Mouse (Mus musculus) lung, embryonic 14.5 days (tissue): ENCODE results near the gene Fyb2. TPM values are rescaled to one million over a fixed set of nuclear protein-coding genes. Genes with fewer than 3 reads are reported as not detected.

ENCODE experiments used
- ATAC-seq: fragments of 200-750 bp; cut with Nextera tagmentation; 2 replicates; pipeline ENCODE4 v1.8.0; 2017; ENCODE audit warnings: mild to moderate bottlenecking, moderate TSS enrichment, moderate library complexity; ENCODE audit not compliant: insufficient read depth
- DNase-seq: peaks from one replicate; pipeline ENCODE4 v3.0.0-alpha.2; 2015
- H3K27ac ChIP-seq: fragments of 300-500 bp; sonication (generic); 2 replicates; pipeline ENCODE4 v1.5.1; 2014; ENCODE audit warnings: low read depth, mild to moderate bottlenecking, moderate library complexity
- H3K27me3 ChIP-seq: fragments of 300-500 bp; sonication (generic); 2 replicates; pipeline ENCODE4 v1.6.1; 2014; ENCODE audit warnings: low read length, control low read depth; ENCODE audit not compliant: insufficient read depth
- H3K36me3 ChIP-seq: fragments of 300-500 bp; sonication (generic); 2 replicates; pipeline ENCODE4 v1.6.1; 2014; ENCODE audit warnings: control low read depth; ENCODE audit not compliant: insufficient read depth
- H3K4me1 ChIP-seq: fragments of 300-500 bp; sonication (generic); 2 replicates; pipeline ENCODE4 v1.6.1; 2014; ENCODE audit warnings: antibody characterized with exemption, control low read depth; ENCODE audit not compliant: insufficient read depth
- H3K4me2 ChIP-seq: fragments of 300-500 bp; sonication (generic); 2 replicates; pipeline ENCODE4 v1.6.1; 2014; ENCODE audit warnings: mild to moderate bottlenecking
- H3K4me3 ChIP-seq: fragments of 300-500 bp; sonication (generic); 2 replicates; pipeline ENCODE4 v1.5.1; 2014; ENCODE audit warnings: low read depth, low read length
- H3K9ac ChIP-seq: fragments of 300-500 bp; sonication (generic); 2 replicates; pipeline ENCODE4 v1.6.1; 2014
- H3K9me3 ChIP-seq: fragments of 300-500 bp; sonication (generic); 2 replicates; pipeline ENCODE4 v1.6.1; 2016; ENCODE audit warnings: low read depth, low read length, control low read depth
- CTCF ChIP-seq: IDR thresholded peaks from 2 replicates; pipeline ENCODE4 v1.5.1; 2016; ENCODE audit warnings: antibody characterized with exemption, low read depth
- WGBS: fragments of 180-500 bp; shearing (Covaris S2); extraction: QIAGEN DNeasy Blood & Tissue Kit; methylation state at CpG from one replicate; pipeline ENCODE4 v1.1.7; 2014; 5-methylcytosine and 5-hydroxymethylcytosine counted together
- polyA plus RNA-seq: library from polyadenylated mRNA; unstranded; fragments of >200 nt; fragmentation: Nextera tagmentation; extraction: Ambion mirVana; gene quantifications from 2 replicates; pipeline ENCODE4 v1.2.1, GENCODE M21; 2014

Gene Fyb2
- polyA plus RNA-seq, 1 experiment from 2014 or later, result not detected

GRCm38 (mm10) chr4:104914711-104915247, 1.5 kb downstream of the Fyb2 start:
- no peak for ATAC-seq
- Histone ChIP-seq H3K27ac (no peak overlapping the region), H3K27me3 (no peaks in the 10 kb centered on the region), H3K4me3 (no peak overlapping the region), H3K9ac (no peak overlapping the region), H3K4me1 (no peaks in the 10 kb centered on the region), H3K4me2 (no peak overlapping the region), H3K36me3 (no peaks in the 10 kb centered on the region), H3K9me3 (no peaks in the 10 kb centered on the region)
- WGBS, result 56% methylated on average over 6 of the region's 6 CpGs
- TF ChIP-seq CTCF, result no peak
- DNase-seq, result no peak

DNA sequence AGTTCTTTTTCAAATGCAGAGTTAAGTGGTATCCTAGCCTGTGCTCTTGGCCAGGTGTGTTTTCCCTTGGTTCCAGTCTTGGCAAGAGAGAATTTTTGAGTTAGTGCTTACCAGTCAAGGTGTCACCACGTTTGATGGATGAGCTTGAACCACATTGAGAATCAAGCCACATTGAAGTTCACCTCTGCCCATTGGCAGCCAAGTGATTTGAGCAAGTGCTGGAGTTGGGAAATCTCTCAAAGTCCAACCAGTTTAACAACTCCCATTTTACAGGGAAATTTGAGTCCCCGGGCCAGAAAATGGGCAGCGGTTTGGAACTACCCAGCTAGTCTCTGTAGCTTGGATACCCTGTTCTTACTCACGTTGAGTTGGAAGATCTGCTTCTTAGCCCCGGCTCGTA, 4.8 kb downstream of the Fyb2 start:
- Histone ChIP-seq H3K4me2 (no peak overlapping the region), H3K36me3 (no peaks in the 10 kb centered on the region), H3K4me3 (no peak overlapping the region), H3K27ac (no peak overlapping the region), H3K27me3 (no peaks in the 10 kb centered on the region), H3K9me3 (no peaks in the 10 kb centered on the region), H3K4me1 (no peaks in the 10 kb centered on the region), H3K9ac (no peak overlapping the region)
- WGBS, result 79% methylated on average over 6 of the region's 6 CpGs
- no peak for TF ChIP-seq CTCF
- DNase-seq, result no peak
- ATAC-seq, result no peak

DNA sequence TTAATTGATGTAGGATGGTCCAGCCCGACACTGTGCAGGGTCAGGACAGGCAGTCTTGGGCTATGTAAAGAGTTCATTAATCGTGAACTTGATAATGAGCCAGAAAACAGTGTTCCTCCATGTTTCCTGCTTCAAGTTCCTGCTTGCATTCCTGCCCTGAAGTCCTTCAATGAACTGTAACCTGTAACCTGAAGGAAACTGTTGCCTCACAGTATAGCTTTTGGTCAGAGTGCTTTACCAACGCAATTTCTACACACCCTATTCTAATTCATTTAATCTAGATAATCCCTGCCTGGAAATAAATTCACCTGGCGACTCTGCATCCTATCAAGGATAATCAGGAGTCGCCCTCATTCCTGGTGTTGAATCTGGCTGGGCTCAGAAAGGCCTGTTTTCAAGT, 12.1 kb downstream of the Fyb2 start:
- H3K36me3 ChIP-seq, result no peaks in the 10 kb centered on the region
- 84% methylated on average over 5 of the region's 5 CpGs for WGBS
- TF ChIP-seq CTCF, result no peak

DNA sequence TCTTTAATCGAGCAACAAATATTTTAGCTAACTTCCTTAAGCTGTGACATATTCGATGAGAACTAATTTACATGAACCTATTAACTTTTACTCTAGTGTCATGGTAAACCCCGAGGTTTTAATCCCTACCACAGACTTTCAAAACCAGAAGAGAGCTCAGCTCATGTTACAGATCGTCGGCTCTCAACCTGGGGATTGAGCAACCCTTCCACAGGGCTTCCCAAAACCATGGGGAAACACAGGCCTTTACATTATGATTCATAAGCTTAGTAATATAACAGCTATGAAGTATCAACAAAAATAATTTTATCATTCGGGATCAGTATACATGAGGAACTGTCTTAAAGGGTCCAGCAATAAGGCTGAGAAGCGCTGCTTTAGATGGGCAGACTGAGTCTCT, 15.9 kb downstream of the Fyb2 start:
- Histone ChIP-seq H3K4me2 (no peak overlapping the region), H3K4me1 (no peaks in the 10 kb centered on the region), H3K9ac (no peak overlapping the region), H3K4me3 (no peak overlapping the region), H3K36me3 (no peaks in the 10 kb centered on the region), H3K27ac (no peak overlapping the region), H3K27me3 (no peaks in the 10 kb centered on the region), H3K9me3 (no peaks in the 10 kb centered on the region)
- 78% methylated on average over 7 of the region's 7 CpGs for WGBS
- DNase-seq (no peak), ATAC-seq (no peak)
- TF ChIP-seq CTCF, result no peak

More for the DNA sequence above, 12.1 kb downstream of the Fyb2 start:
- H3K4me1 ChIP-seq, result no peaks in the 10 kb centered on the region
- H3K9me3 ChIP-seq, result no peaks in the 10 kb centered on the region
- no peak overlapping the region for H3K9ac ChIP-seq
- H3K27ac ChIP-seq, result no peak overlapping the region
- no peaks in the 10 kb centered on the region for H3K27me3 ChIP-seq
- no peak overlapping the region for H3K4me2 ChIP-seq
- no peak overlapping the region for H3K4me3 ChIP-seq
- no peak for ATAC-seq
- DNase-seq, result no peak

DNA sequence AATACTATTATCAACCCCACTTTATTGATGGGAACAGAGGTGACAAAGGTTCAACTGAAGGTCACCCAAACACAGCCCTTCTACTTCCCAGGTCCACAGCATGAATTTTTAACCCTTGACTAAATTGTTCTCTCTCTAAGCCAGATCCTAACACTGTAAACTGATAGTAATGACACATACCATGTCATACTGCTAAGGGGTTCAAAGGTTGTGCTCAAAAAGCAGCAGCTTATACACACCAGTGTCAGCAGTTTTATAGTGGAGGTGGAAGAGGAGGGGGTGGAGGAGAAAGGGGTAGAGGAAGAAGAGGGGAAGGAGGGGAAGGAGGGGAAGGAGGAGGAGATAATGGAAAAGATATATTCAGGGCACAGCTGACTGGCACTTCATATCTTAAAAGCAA, 20.4 kb downstream of the Fyb2 start:
- H3K27me3 ChIP-seq, result no peaks in the 10 kb centered on the region
- no peaks in the 10 kb centered on the region for H3K9me3 ChIP-seq
- H3K36me3 ChIP-seq, result no peaks in the 10 kb centered on the region
- no peaks in the 10 kb centered on the region for H3K4me1 ChIP-seq
- H3K27ac ChIP-seq, result no peak overlapping the region
- no peak for DNase-seq
- no peak for TF ChIP-seq CTCF
- H3K4me2 ChIP-seq, result no peak overlapping the region
- H3K9ac ChIP-seq, result no peak overlapping the region
- H3K4me3 ChIP-seq, result no peak overlapping the region
- no peak for ATAC-seq

DNA sequence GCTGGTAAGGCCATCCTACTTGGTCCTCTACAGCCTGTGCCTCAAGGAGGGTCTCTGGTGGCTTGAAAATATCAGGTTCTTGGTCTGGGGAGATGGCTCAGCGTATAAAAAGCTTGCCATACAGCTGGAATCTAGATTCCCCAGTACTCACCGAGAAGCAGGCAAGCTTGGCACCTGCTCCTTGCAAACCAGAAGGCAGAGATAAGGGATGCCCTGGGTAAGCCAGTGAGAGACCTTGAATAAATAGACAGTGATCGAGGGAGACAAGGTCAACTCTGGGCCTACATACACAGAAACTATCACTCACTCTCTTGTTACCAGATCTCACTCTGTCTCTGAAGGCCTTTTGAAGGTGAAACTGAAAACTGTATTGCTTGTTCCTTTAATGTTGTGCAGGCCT, 21.7 kb downstream of the Fyb2 start:
- Histone ChIP-seq H3K4me3 (no peak overlapping the region), H3K27ac (no peak overlapping the region), H3K27me3 (no peaks in the 10 kb centered on the region), H3K4me1 (no peaks in the 10 kb centered on the region), H3K9me3 (no peaks in the 10 kb centered on the region), H3K9ac (no peak overlapping the region), H3K36me3 (no peaks in the 10 kb centered on the region), H3K4me2 (no peak overlapping the region)
- WGBS, result 40% methylated on average over 3 of the region's 3 CpGs
- no peak for ATAC-seq
- no peak for DNase-seq
- TF ChIP-seq CTCF, result no peak

GRCm38 (mm10) chr4:104935436-104935835, 22.2 kb downstream of the Fyb2 start:
- Histone ChIP-seq H3K4me3 (no peak overlapping the region), H3K4me1 (no peaks in the 10 kb centered on the region), H3K27me3 (no peaks in the 10 kb centered on the region), H3K27ac (no peak overlapping the region), H3K9ac (no peak overlapping the region), H3K36me3 (no peaks in the 10 kb centered on the region), H3K4me2 (no peak overlapping the region), H3K9me3 (no peaks in the 10 kb centered on the region)
- 71% methylated on average over 3 of the region's 3 CpGs for WGBS
- TF ChIP-seq CTCF, result no peak
- ATAC-seq (no peak), DNase-seq (no peak)

DNA sequence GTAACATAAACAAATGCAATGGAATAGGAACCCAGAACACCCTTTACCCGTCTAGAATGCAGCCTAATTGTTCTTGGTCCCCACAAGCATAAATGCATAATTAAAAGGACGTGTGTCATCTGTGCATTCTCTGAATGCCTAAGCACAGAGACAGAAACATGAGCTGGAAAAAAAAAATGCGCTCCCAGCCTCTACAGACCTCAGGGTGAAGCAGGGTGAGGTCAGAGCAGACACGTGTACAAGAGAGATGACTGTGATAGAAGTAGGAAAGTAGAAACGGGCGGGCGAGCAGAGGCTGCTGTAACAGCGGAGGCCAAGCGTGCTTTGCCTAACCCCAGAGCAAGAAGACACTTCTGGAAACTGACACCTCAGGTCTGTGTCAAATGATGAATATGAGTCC, 22.8 kb downstream of the Fyb2 start:
- H3K27ac ChIP-seq, result no peak overlapping the region
- no peak for DNase-seq
- H3K36me3 ChIP-seq, result no peaks in the 10 kb centered on the region
- H3K4me1 ChIP-seq, result no peaks in the 10 kb centered on the region
- no peak for ATAC-seq
- TF ChIP-seq CTCF, result no peak
- H3K27me3 ChIP-seq, result no peaks in the 10 kb centered on the region
- H3K4me2 ChIP-seq, result no peak overlapping the region
- WGBS, result 24% methylated on average over 9 of the region's 9 CpGs
- no peak overlapping the region for H3K4me3 ChIP-seq
- no peaks in the 10 kb centered on the region for H3K9me3 ChIP-seq
- no peak overlapping the region for H3K9ac ChIP-seq
